In the genomic region with DNA sequence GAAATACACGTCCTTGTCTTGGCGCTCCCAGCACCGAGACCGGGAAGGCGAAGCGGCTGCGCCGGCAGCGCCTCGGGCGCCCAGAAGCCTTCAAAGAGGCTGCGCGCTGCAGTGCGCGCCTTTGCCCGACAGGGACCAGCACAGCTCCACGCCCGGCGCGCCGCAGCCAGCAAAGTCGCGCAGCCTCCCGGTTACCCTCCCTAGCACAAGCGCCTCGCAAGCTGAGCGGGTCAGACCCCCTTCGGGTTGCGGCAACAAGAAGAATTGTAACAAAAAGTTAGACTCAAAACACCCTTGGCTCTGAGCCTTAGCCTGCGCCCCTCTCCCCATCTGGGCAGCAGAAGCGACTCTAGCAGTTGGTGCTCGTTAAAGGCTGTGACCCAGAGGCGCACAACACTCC, we compare ENCODE assay signal across 9 mouse cellular contexts. TPM values are rescaled to one million over a fixed set of nuclear protein-coding genes. Genes with fewer than 3 reads are reported as not detected.
DNase-seq lines count a peak whose midpoint lies in the region; ATAC-seq and TF ChIP-seq lines count a peak whose summit lies in the region.
"Had no signal": no experiment of that assay in that cellular context is flagged by ENCODE, and none has a peak within 500 bp of the region (broad histone marks: within the 10 kb centered on the region; RNA-seq: fewer than 3 reads in every experiment).

No protein-coding gene starts in this region.

- intact Hi-C loops in left cerebral cortex, postnatal 4 days (cut with DNase I): loop anchor here (2.0 to 10.0 kb wide), 4 partner anchors 520 to 1047 kb away; no protein-coding TSS in a partner anchor

- H3K27me3 ChIP-seq in hindbrain, postnatal 0 days (ENCODE audit: insufficient read depth, low read length): peaks cover 65% of the 10 kb centered on the region
- H3K27me3 ChIP-seq in midbrain, embryonic 10.5 days (ENCODE audit: low read depth, poor library complexity, severe bottlenecking): peaks cover 99% of the 10 kb centered on the region

- peak; percentile 95 for DNase-seq in ZHBTc4 (ENCODE audit: low read depth, low spot score)
- DNase-seq in cerebellum, postnatal 4 days (ENCODE audit: low spot score in 2 of 2): peak; percentile 61 to 81
- peak; percentile 81 for DNase-seq in gastrocnemius, postnatal 10 days
- peak; percentile 93 for DNase-seq in hindbrain, postnatal 0 days (ENCODE audit: low spot score)
- peak; percentile 78 for DNase-seq in left cerebral cortex, postnatal 4 days
- peak; percentile 88 for DNase-seq in midbrain, embryonic 10.5 days (ENCODE audit: low spot score)
- peak; percentile 57 to 60 for DNase-seq in right cerebral cortex, postnatal 36 days (ENCODE audit: low spot score in 2 of 2)

- WGBS in hindbrain, postnatal 0 days: under 1% methylated on average over 33 of the region's 33 CpGs
- WGBS in midbrain, embryonic 10.5 days: under 1% methylated on average over 33 of the region's 33 CpGs

- H3K9me3 ChIP-seq in hindbrain, postnatal 0 days (ENCODE audit: low read length): no peaks in the 10 kb centered on the region
- H3K9me3 ChIP-seq in midbrain, embryonic 10.5 days (replicated peaks): no peaks in the 10 kb centered on the region

- H3K4me3 ChIP-seq in hindbrain, postnatal 0 days (ENCODE audit: low read length): peak overlapping the region; percentile 48
- peak overlapping the region; percentile 88 for H3K4me3 ChIP-seq in midbrain, embryonic 10.5 days

- H3K4me2 ChIP-seq in hindbrain, postnatal 0 days (ENCODE audit: low read depth, low read length): peak overlapping the region; percentile 67

- TF ChIP-seq CTCF in hindbrain, postnatal 0 days (IDR thresholded peaks at IDR 0.05; ENCODE audit: low read depth): peak; percentile 86

- H3K9ac ChIP-seq in hindbrain, postnatal 0 days (replicated peaks; ENCODE audit: low read length): peak overlapping the region; percentile 44

- ATAC-seq in hindbrain, postnatal 0 days: peak; percentile 77
- no peak for ATAC-seq in monocyte, adult 5-6 weeks (replicated peaks; ENCODE audit: insufficient number of reproducible peaks, low FRiP score, low TSS enrichment, poor library complexity, severe bottlenecking)

- no peaks in the 10 kb centered on the region for H3K36me3 ChIP-seq in hindbrain, postnatal 0 days (ENCODE audit: insufficient read depth, low read length)
- no peaks in the 10 kb centered on the region for H3K36me3 ChIP-seq in midbrain, embryonic 10.5 days

- H3K27ac ChIP-seq in hindbrain, postnatal 0 days: peak overlapping the region; percentile 26; the same call in 1 of the 2 replicates
- H3K27ac ChIP-seq in midbrain, embryonic 10.5 days (replicated peaks): peak overlapping the region; percentile 89
- H3K27ac ChIP-seq: macrophage had no signal

- peaks cover 7% of the 10 kb centered on the region for H3K4me1 ChIP-seq in hindbrain, postnatal 0 days (ENCODE audit: insufficient read depth, low read length)
- H3K4me1 ChIP-seq in midbrain, embryonic 10.5 days: peaks cover 85% of the 10 kb centered on the region

RNA-seq across cellular contexts. Expression of a gene that starts 1.6 kb away (rescaled TPM):
- under 1 TPM; 0.59 to 0.90 TPM for total RNA-seq in gastrocnemius, postnatal 10 days (2021)
- 12.4 and 13.3 TPM in 2 replicates for total RNA-seq in hindbrain, postnatal 0 days (2014; rRNA removed)
- polyA plus RNA-seq in hindbrain, postnatal 0 days (2015; fragmentation: Nextera tagmentation; extraction: Ambion mirVana): 2.6 and 2.8 TPM in 2 replicates
- 1 to 10 TPM; 1.6 to 1.9 TPM for total RNA-seq in left cerebral cortex, postnatal 4 days (2021)
- 15.6 and 19.4 TPM in 2 replicates for polyA plus RNA-seq in midbrain, embryonic 10.5 days (2016; fragmentation: Nextera tagmentation; extraction: Ambion mirVana)
- total RNA-seq in monocyte, adult 5-6 weeks (2017): 16.4 to 32.5 TPM (median 17.9 TPM) in 3 replicates
